Mouse (Mus musculus) forebrain, embryonic 16.5 days (tissue): Measurements from ENCODE around the gene Shb. TPM values are rescaled to one million over a fixed set of nuclear protein-coding genes. Genes with fewer than 3 reads are reported as not detected.

Source experiments
- ATAC-seq: fragments of 200-750 bp; cut with Nextera tagmentation; 2 replicates; pipeline ENCODE4 v1.8.0; 2017; ENCODE audit warnings: mild to moderate bottlenecking, moderate library complexity
- H3K27ac ChIP-seq: fragments of 300-500 bp; sonication (generic); 2 replicates; pipeline ENCODE4 v1.5.1; 2014; ENCODE audit warnings: low read length, control low read depth
- H3K27me3 ChIP-seq: fragments of 300-500 bp; sonication (generic); replicated peaks from 2 replicates; pipeline ENCODE4 v1.6.1; 2014; ENCODE audit warnings: low read length; ENCODE audit not compliant: control insufficient read depth, insufficient read depth
- H3K36me3 ChIP-seq: fragments of 300-500 bp; sonication (generic); 2 replicates; pipeline ENCODE4 v1.6.1; 2014; ENCODE audit not compliant: control insufficient read depth, insufficient read depth
- H3K4me1 ChIP-seq: fragments of 300-500 bp; sonication (generic); replicated peaks from 2 replicates; pipeline ENCODE4 v1.6.1; 2014; ENCODE audit warnings: low read length; ENCODE audit not compliant: control insufficient read depth, insufficient read depth
- H3K4me2 ChIP-seq: fragments of 300-500 bp; sonication (generic); 2 replicates; pipeline ENCODE4 v1.6.1; 2014; ENCODE audit warnings: mild to moderate bottlenecking, low read length, control low read depth
- H3K4me3 ChIP-seq: fragments of 300-500 bp; sonication (generic); replicated peaks from 2 replicates; pipeline ENCODE4 v1.5.1; 2014; ENCODE audit warnings: mild to moderate bottlenecking, low read length, control low read depth
- H3K9ac ChIP-seq: fragments of 300-500 bp; sonication (generic); replicated peaks from 2 replicates; pipeline ENCODE4 v1.6.1; 2014; ENCODE audit warnings: low read depth, low read length, control low read depth
- H3K9me3 ChIP-seq: fragments of 300-500 bp; sonication (generic); 2 replicates; pipeline ENCODE4 v1.6.1; 2016; ENCODE audit warnings: low read length; ENCODE audit not compliant: control insufficient read depth
- WGBS: fragments of 180-500 bp; shearing (Covaris S2); extraction: QIAGEN DNeasy Blood & Tissue Kit; methylation state at CpG from one replicate; pipeline ENCODE4 v1.1.7; 2014; 5-methylcytosine and 5-hydroxymethylcytosine counted together
- polyA plus RNA-seq: library from polyadenylated mRNA; unstranded; fragments of >200 nt; fragmentation: Nextera tagmentation; extraction: Ambion mirVana; gene quantifications from 2 replicates; pipeline ENCODE4 v1.2.1, GENCODE M21; 2015

Gene Shb
- polyA plus RNA-seq, 1 experiment from 2014 or later: 5.8 TPM

- H3K27ac ChIP-seq: no peak overlapping the region
- whole genome bisulfite sequencing: 39% methylated on average over 6 of the region's 6 CpGs
- peaks cover 61% of the 10 kb centered on the region for H3K4me1 ChIP-seq
- no peak overlapping the region for H3K9ac ChIP-seq
- no peaks in the 10 kb centered on the region for H3K27me3 ChIP-seq
- no peak for ATAC-seq
- H3K4me3 ChIP-seq: no peak overlapping the region
- H3K36me3 ChIP-seq: no peaks in the 10 kb centered on the region
- no peaks in the 10 kb centered on the region for H3K9me3 ChIP-seq
- no peak overlapping the region for H3K4me2 ChIP-seq
Measured at GRCm38 (mm10) chr4:45510163-45510562, 22.1 kb downstream of the Shb start.

GRCm38 (mm10) chr4:45509416-45509815 lies 22.9 kb downstream of the Shb start:
- no peaks in the 10 kb centered on the region for H3K36me3 ChIP-seq
- H3K4me2 ChIP-seq: no peak overlapping the region
- H3K27me3 ChIP-seq: no peaks in the 10 kb centered on the region
- H3K9ac ChIP-seq: no peak overlapping the region
- no peak for ATAC-seq
- no peaks in the 10 kb centered on the region for H3K9me3 ChIP-seq
- 85% methylated on average over 4 of the region's 4 CpGs for WGBS
- H3K4me3 ChIP-seq: no peak overlapping the region
- no peak overlapping the region for H3K27ac ChIP-seq
- peaks cover 58% of the 10 kb centered on the region for H3K4me1 ChIP-seq

GRCm38 (mm10) chr4:45508469-45508868 lies 23.8 kb downstream of the Shb start:
- ATAC-seq: peak; percentile 71
- H3K9ac ChIP-seq: no peak overlapping the region
- no peaks in the 10 kb centered on the region for H3K27me3 ChIP-seq
- H3K4me2 ChIP-seq: no peak overlapping the region
- no peaks in the 10 kb centered on the region for H3K36me3 ChIP-seq
- H3K9me3 ChIP-seq: no peaks in the 10 kb centered on the region
- H3K4me3 ChIP-seq: no peak overlapping the region
- H3K4me1 ChIP-seq: peaks cover 57% of the 10 kb centered on the region
- 29% methylated on average over 6 of the region's 6 CpGs for WGBS
- H3K27ac ChIP-seq: peak overlapping the region; percentile 63

- no peak for ATAC-seq
- no peak overlapping the region for H3K27ac ChIP-seq
- no peaks in the 10 kb centered on the region for H3K36me3 ChIP-seq
- no peaks in the 10 kb centered on the region for H3K27me3 ChIP-seq
- H3K9ac ChIP-seq: no peak overlapping the region
- H3K4me1 ChIP-seq: peaks cover 56% of the 10 kb centered on the region
- H3K4me3 ChIP-seq: no peak overlapping the region
- no peaks in the 10 kb centered on the region for H3K9me3 ChIP-seq
- 78% methylated on average over 1 of the region's 1 CpGs for WGBS
- no peak overlapping the region for H3K4me2 ChIP-seq
Measured at GRCm38 (mm10) chr4:45507476-45507875, 24.8 kb downstream of the Shb start.

GRCm38 (mm10) chr4:45507039-45507438 lies 25.2 kb downstream of the Shb start:
- WGBS: 64% methylated on average over 9 of the region's 9 CpGs
- peaks cover 56% of the 10 kb centered on the region for H3K4me1 ChIP-seq
- H3K27me3 ChIP-seq: no peaks in the 10 kb centered on the region
- no peaks in the 10 kb centered on the region for H3K9me3 ChIP-seq
- no peak overlapping the region for H3K27ac ChIP-seq
- H3K4me2 ChIP-seq: no peak overlapping the region
- no peak for ATAC-seq
- H3K4me3 ChIP-seq: no peak overlapping the region
- no peaks in the 10 kb centered on the region for H3K36me3 ChIP-seq
- H3K9ac ChIP-seq: no peak overlapping the region

GRCm38 (mm10) chr4:45506613-45507012 lies 25.7 kb downstream of the Shb start:
- Histone ChIP-seq H3K36me3 (no peaks in the 10 kb centered on the region), H3K4me1 (peaks cover 56% of the 10 kb centered on the region), H3K27ac (no peak overlapping the region), H3K27me3 (no peaks in the 10 kb centered on the region), H3K4me3 (no peak overlapping the region), H3K4me2 (no peak overlapping the region), H3K9me3 (no peaks in the 10 kb centered on the region), H3K9ac (no peak overlapping the region)
- no peak for ATAC-seq
- 79% methylated on average over 5 of the region's 5 CpGs for WGBS

GRCm38 (mm10) chr4:45505671-45506070 lies 26.6 kb downstream of the Shb start:
- no peak for ATAC-seq
- H3K27ac ChIP-seq: no peak overlapping the region
- peaks cover 54% of the 10 kb centered on the region for H3K4me1 ChIP-seq
- H3K36me3 ChIP-seq: no peaks in the 10 kb centered on the region
- no peaks in the 10 kb centered on the region for H3K9me3 ChIP-seq
- no peak overlapping the region for H3K9ac ChIP-seq
- WGBS: 96% methylated on average over 2 of the region's 2 CpGs
- no peak overlapping the region for H3K4me2 ChIP-seq
- H3K4me3 ChIP-seq: no peak overlapping the region
- H3K27me3 ChIP-seq: no peaks in the 10 kb centered on the region

GRCm38 (mm10) chr4:45505191-45505590 lies 27.1 kb downstream of the Shb start:
- Histone ChIP-seq H3K4me1 (peaks cover 56% of the 10 kb centered on the region), H3K4me2 (no peak overlapping the region), H3K4me3 (no peak overlapping the region), H3K9me3 (no peaks in the 10 kb centered on the region), H3K27me3 (no peaks in the 10 kb centered on the region), H3K36me3 (no peaks in the 10 kb centered on the region), H3K27ac (no peak overlapping the region), H3K9ac (no peak overlapping the region)
- WGBS: 84% methylated on average over 6 of the region's 6 CpGs
- no peak for ATAC-seq

- H3K27ac ChIP-seq: no peak overlapping the region
- ATAC-seq: no peak
- H3K36me3 ChIP-seq: no peaks in the 10 kb centered on the region
- H3K4me1 ChIP-seq: peaks cover 56% of the 10 kb centered on the region
- H3K9ac ChIP-seq: no peak overlapping the region
- WGBS: 23% methylated on average over 3 of the region's 3 CpGs
- H3K4me2 ChIP-seq: no peak overlapping the region
- no peaks in the 10 kb centered on the region for H3K27me3 ChIP-seq
- H3K4me3 ChIP-seq: no peak overlapping the region
- H3K9me3 ChIP-seq: no peaks in the 10 kb centered on the region
Measured at GRCm38 (mm10) chr4:45503816-45504215, 28.5 kb downstream of the Shb start.

- H3K4me1 ChIP-seq: peaks cover 56% of the 10 kb centered on the region
- ATAC-seq: no peak
- no peak overlapping the region for H3K4me2 ChIP-seq
- H3K27me3 ChIP-seq: no peaks in the 10 kb centered on the region
- H3K4me3 ChIP-seq: no peak overlapping the region
- H3K27ac ChIP-seq: no peak overlapping the region
- H3K9ac ChIP-seq: no peak overlapping the region
- H3K9me3 ChIP-seq: no peaks in the 10 kb centered on the region
- WGBS: 78% methylated on average over 6 of the region's 6 CpGs
- H3K36me3 ChIP-seq: no peaks in the 10 kb centered on the region
Measured at GRCm38 (mm10) chr4:45503380-45503779, 28.9 kb downstream of the Shb start.
